Mouse (Mus musculus) olfactory bulb, adult 2 months (tissue): Measurements from ENCODE around the gene Slc38a11.

Experiments used
- CTCF ChIP-seq: fragments of 200-500 bp; IDR thresholded peaks from 2 replicates; pipeline ENCODE4 v1.5.1; 2012; ENCODE audit warnings: low read depth, mild to moderate bottlenecking, low read length, moderate library complexity; ENCODE audit not compliant: insufficient read depth
- POLR2A ChIP-seq: fragments of 200-500 bp; IDR thresholded peaks from 2 replicates; pipeline ENCODE4 v1.6.1; 2012; ENCODE audit warnings: mild to moderate bottlenecking, low read depth, low read length, moderate library complexity; ENCODE audit not compliant: insufficient read depth

- TF ChIP-seq CTCF, result no peak
- TF ChIP-seq POLR2A, result no peak
These were observed 52.6 kb downstream of the Slc38a11 start for GRCm38 (mm10) chr2:65311250-65311649.
